Mouse (Mus musculus): Measurements from ENCODE around the gene Trpv4. TPM values are rescaled to one million over a fixed set of nuclear protein-coding genes. Genes with fewer than 3 reads are reported as not detected.

The Trpv4 gene
- polyA plus RNA-seq, 1 experiment: 0.14 TPM

GRCm38 (mm10) chr5:114573920-114574628 lies 84.1 kb downstream of the Trpv4 start:
- no peak for TF ChIP-seq GATA1 (IDR thresholded peaks at IDR 0.05; ENCODE audit: low read length)

DNA sequence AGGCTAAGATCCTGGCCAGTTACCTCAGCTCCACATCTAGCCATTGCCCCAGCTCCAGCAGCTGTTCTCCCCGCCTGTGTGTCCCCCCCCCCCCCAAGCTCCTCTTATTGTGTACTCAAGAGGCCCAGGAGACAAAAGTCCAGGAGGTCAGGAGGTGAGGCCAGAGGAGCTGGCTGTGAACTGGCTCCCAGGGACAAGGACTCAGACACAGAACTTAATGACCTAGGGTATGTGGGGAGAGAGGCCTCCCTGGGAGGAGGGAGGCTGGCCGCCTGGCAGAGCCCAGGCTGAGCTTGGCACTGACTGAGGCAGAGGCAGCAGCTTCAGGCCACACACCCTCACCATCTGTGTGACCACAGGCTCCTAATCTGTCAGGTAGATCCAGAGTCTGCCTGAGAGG lies 85.2 kb downstream of the Trpv4 start:
- TF ChIP-seq GATA1 (IDR thresholded peaks at IDR 0.05; ENCODE audit: low read length): no peak

Other genes starting within 250 kb of the Trpv4 start
- 27.1 and 41.6 TPM in 2 replicates for gene Mmab, start 214.4 kb downstream of the Trpv4 start, polyA plus RNA-seq (2012)
- 73.6 and 75.3 TPM in 2 replicates for gene Mvk, start 214.2 kb downstream of the Trpv4 start, polyA plus RNA-seq (2012)
- 2.3 TPM in 2 replicates for gene Fam222a, start 90.4 kb downstream of the Trpv4 start, polyA plus RNA-seq (2012)
- gene Gltp, start 32.6 kb upstream of the Trpv4 start, polyA plus RNA-seq (2012): 31.9 and 45.1 TPM in 2 replicates
- 20.7 and 30.9 TPM in 2 replicates for gene Tchp, start 49.3 kb upstream of the Trpv4 start, polyA plus RNA-seq (2012)
- gene Ankrd13a, start 116.3 kb upstream of the Trpv4 start, polyA plus RNA-seq (2012): 367 and 441 TPM in 2 replicates
- gene Git2, start 117.1 kb upstream of the Trpv4 start, polyA plus RNA-seq (2012): 134 and 155 TPM in 2 replicates
- 0.05 TPM in 1 of 2 replicates, not detected in the other for gene 1500011B03Rik, start 165.0 kb upstream of the Trpv4 start, polyA plus RNA-seq (2012)
- not detected in 2 replicates for gene 4930519G04Rik, start 195.2 kb upstream of the Trpv4 start, polyA plus RNA-seq (2012)
- gene Gm9936, start 200.3 kb upstream of the Trpv4 start, polyA plus RNA-seq (2012): not detected in 2 replicates
- gene Oasl2, start 238.5 kb upstream of the Trpv4 start, polyA plus RNA-seq (2012): not detected in 2 replicates